Mouse (Mus musculus): ENCODE results near the gene Hdac7. TPM values are rescaled to one million over a fixed set of nuclear protein-coding genes. Genes with fewer than 3 reads are reported as not detected.

Gene Hdac7
- polyA plus RNA-seq, 1 experiment, result 29.9 TPM

DNA sequence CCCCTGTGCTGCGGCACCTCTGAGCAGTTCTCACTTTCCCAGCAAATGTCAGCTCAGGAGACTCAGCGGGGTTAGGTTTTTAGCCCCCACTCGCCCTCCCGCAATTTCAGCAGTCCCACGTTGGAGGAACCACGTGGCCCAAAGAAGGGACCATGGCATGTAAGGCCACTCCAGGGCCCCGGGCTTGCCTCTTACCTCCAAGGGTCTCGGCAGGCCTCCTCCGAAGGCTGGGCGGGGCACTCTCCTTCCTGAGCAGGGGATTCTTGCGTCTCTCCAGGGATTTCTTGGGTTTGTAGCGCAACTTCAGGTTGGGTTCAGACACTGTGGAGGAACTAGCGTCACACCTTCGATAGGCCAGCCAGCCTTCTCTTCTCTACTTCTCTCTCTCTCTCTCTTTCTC lies 35.1 kb downstream of the Hdac7 start:
- Histone ChIP-seq H3K27me3 (ENCODE audit: control insufficient read depth, insufficient read depth, low read length) (no peaks in the 10 kb centered on the region), H3K27ac (ENCODE audit: insufficient read depth, low read depth, low read length) (no peak overlapping the region), H3K4me1 (ENCODE audit: control insufficient read depth, insufficient read depth, insufficient read length, low read length) (peaks cover 6% of the 10 kb centered on the region; the same call in 1 of the 2 replicates), H3K4me3 (ENCODE audit: low read depth, low read length) (no peak overlapping the region), H3K36me3 (ENCODE audit: control insufficient read depth, insufficient read depth, low read length) (peaks cover 13% of the 10 kb centered on the region)
- TF ChIP-seq POLR2A (IDR thresholded peaks at IDR 0.05; ENCODE audit: low read depth, low read length), result no peak
- no peak for TF ChIP-seq CTCF (IDR thresholded peaks at IDR 0.05; ENCODE audit: extremely low read depth, insufficient read length, insufficient replicate concordance, low read depth, low read length)
- WGBS, result 88% methylated on average over 14 of the region's 14 CpGs

DNA sequence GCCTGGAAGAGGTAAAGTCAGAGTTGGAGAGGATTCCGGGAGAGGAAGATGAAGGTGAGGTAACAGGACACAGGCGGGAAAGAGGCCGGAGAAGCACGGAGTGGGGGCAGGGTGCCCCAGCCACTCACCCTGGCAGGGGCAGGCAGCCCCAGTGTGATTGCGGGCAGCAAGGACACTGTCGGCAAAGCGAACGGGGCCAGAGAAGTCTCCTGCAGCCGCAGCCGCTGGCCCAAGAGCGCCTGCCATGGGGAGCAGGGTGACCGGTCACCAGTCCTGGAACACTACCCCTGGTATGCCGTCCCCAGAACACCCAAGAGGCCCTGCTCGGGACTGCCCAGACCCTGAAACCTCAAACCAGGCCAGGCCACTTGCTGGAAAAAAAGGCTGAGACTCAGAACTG lies 35.8 kb downstream of the Hdac7 start:
- TF ChIP-seq CTCF (IDR thresholded peaks at IDR 0.05; ENCODE audit: extremely low read depth, insufficient read length, insufficient replicate concordance, low read depth, low read length), result no peak
- 93% methylated on average over 14 of the region's 14 CpGs for WGBS
- peaks cover 13% of the 10 kb centered on the region for H3K36me3 ChIP-seq (ENCODE audit: control insufficient read depth, insufficient read depth, low read length)

DNA sequence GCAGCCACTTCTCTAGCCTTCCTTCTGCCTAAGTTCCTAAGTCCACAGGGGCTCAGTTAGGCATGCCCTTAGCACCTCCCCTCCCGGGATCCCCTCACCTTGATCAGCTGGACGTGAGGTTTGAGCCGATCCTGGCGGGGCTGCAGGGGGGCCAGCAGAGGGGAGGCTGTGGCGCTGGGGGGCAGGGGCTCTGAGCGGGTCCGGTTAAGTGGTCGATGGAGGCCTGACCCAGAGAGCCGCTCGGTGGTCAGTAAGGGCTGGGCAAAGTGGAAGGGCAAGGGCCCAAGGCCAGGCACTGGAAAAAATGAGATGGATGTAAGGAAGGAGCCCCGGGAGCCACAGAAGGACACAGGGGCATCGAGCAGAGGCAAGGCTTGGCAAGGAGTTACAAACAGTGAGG lies 36.4 kb downstream of the Hdac7 start:
- no peak overlapping the region for H3K27ac ChIP-seq (ENCODE audit: insufficient read depth, low read depth, low read length)
- peaks cover 13% of the 10 kb centered on the region for H3K36me3 ChIP-seq (ENCODE audit: control insufficient read depth, insufficient read depth, low read length)
- WGBS, result 86% methylated on average over 12 of the region's 12 CpGs
- H3K4me1 ChIP-seq (ENCODE audit: control insufficient read depth, insufficient read depth, insufficient read length, low read length), result 0 out of 2 replicates have a peak, but pooled peaks cover 2% of the 10 kb centered on the region
- TF ChIP-seq CTCF (IDR thresholded peaks at IDR 0.05; ENCODE audit: extremely low read depth, insufficient read length, insufficient replicate concordance, low read depth, low read length) (no peak), POLR2A (IDR thresholded peaks at IDR 0.05; ENCODE audit: low read depth, low read length) (no peak)
- no peak overlapping the region for H3K4me3 ChIP-seq (ENCODE audit: low read depth, low read length)
- no peaks in the 10 kb centered on the region for H3K27me3 ChIP-seq (ENCODE audit: control insufficient read depth, insufficient read depth, low read length)

More for the DNA sequence above, 35.8 kb downstream of the Hdac7 start:
- no peak overlapping the region for H3K27ac ChIP-seq (ENCODE audit: insufficient read depth, low read depth, low read length)
- no peak overlapping the region for H3K4me3 ChIP-seq (ENCODE audit: low read depth, low read length)
- H3K27me3 ChIP-seq (ENCODE audit: control insufficient read depth, insufficient read depth, low read length), result no peaks in the 10 kb centered on the region
- H3K4me1 ChIP-seq (ENCODE audit: control insufficient read depth, insufficient read depth, insufficient read length, low read length), result peaks cover 5% of the 10 kb centered on the region; the same call in 1 of the 2 replicates

DNA sequence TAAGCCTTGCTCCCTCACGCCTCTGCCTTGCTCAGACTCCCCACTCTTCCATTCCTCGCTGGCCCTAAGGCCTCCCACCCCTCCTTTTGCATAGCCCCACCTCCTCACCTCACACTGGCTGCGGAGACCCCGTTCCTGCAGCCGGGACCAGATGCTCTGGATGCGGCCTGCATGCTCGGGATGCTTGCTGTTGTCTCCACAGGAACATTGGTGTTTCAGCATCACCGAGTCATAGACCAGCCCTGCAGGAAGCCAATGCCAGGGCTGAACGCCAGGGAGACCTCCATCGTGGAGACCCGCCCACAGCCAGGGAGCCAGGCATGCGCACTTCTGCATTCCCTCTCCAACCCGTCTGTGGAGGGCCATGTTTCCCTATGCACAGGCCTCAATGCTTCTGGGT lies 41.7 kb downstream of the Hdac7 start:
- Histone ChIP-seq H3K4me3 (ENCODE audit: low read depth, low read length) (no peak overlapping the region), H3K4me1 (ENCODE audit: control insufficient read depth, insufficient read depth, insufficient read length, low read length) (no peaks in the 10 kb centered on the region), H3K27ac (ENCODE audit: insufficient read depth, low read depth, low read length) (no peak overlapping the region), H3K36me3 (ENCODE audit: control insufficient read depth, insufficient read depth, low read length) (peaks cover 9% of the 10 kb centered on the region), H3K27me3 (ENCODE audit: control insufficient read depth, insufficient read depth, low read length) (no peaks in the 10 kb centered on the region)
- 68% methylated on average over 13 of the region's 13 CpGs for WGBS
- TF ChIP-seq POLR2A (IDR thresholded peaks at IDR 0.05; ENCODE audit: low read depth, low read length) (no peak), CTCF (IDR thresholded peaks at IDR 0.05; ENCODE audit: extremely low read depth, insufficient read length, insufficient replicate concordance, low read depth, low read length) (no peak)

DNA sequence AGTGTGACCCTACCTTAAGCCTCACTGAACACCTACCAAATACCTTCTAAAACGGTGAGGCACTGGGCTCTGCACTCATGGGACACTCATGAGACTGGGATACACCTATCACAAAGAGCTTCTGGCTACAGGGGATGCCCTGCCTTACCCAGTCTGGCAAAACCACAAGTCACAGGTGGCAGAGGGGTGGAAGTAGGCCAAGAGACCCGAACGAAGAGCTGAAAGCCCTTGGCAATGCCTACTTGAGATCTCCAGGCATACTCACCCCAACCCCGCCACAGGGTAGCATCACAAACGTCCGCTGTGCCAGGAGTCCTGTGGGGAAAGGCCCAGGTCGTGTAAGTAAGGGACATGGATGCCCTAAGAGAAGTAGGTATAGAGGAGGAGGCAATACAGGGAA lies 42.5 kb downstream of the Hdac7 start:
- Histone ChIP-seq H3K4me3 (ENCODE audit: low read depth, low read length) (no peak overlapping the region), H3K4me1 (ENCODE audit: control insufficient read depth, insufficient read depth, insufficient read length, low read length) (no peaks in the 10 kb centered on the region), H3K36me3 (ENCODE audit: control insufficient read depth, insufficient read depth, low read length) (peaks cover 11% of the 10 kb centered on the region; the same call in 1 of the 2 replicates), H3K27me3 (ENCODE audit: control insufficient read depth, insufficient read depth, low read length) (no peaks in the 10 kb centered on the region), H3K27ac (ENCODE audit: insufficient read depth, low read depth, low read length) (no peak overlapping the region)
- WGBS, result 85% methylated on average over 7 of the region's 7 CpGs
- TF ChIP-seq CTCF (IDR thresholded peaks at IDR 0.05; ENCODE audit: extremely low read depth, insufficient read length, insufficient replicate concordance, low read depth, low read length) (no peak), POLR2A (IDR thresholded peaks at IDR 0.05; ENCODE audit: low read depth, low read length) (no peak)

DNA sequence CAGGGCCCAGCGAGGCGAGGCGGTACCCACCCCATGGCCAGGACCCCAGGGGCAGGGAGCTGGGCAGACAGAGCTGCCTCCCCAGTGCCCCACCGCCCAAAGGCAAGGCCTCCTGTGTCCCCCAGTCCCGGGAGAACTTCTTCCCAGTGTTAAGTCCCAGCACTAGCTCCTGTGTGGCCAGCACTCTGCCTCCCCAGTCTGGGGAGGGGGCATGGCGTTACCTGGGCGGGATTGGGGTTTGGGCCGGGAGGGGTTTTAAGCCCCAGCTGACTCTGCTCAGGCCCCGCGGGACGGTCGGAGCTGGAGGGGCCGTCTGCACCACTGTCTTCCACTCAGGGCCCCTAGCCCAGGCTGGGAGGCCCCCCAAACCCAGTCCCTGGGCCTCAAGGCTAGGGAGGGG lies 43.4 kb downstream of the Hdac7 start:
- no peak for TF ChIP-seq CTCF (IDR thresholded peaks at IDR 0.05; ENCODE audit: extremely low read depth, insufficient read length, insufficient replicate concordance, low read depth, low read length)
- no peak for TF ChIP-seq POLR2A (IDR thresholded peaks at IDR 0.05; ENCODE audit: low read depth, low read length)
- peaks cover 15% of the 10 kb centered on the region; the same call in 1 of the 2 replicates for H3K36me3 ChIP-seq (ENCODE audit: control insufficient read depth, insufficient read depth, low read length)
- H3K27me3 ChIP-seq (ENCODE audit: control insufficient read depth, insufficient read depth, low read length), result no peaks in the 10 kb centered on the region
- H3K4me3 ChIP-seq (ENCODE audit: low read depth, low read length), result no peak overlapping the region
- 92% methylated on average over 13 of the region's 13 CpGs for whole genome bisulfite sequencing
- no peaks in the 10 kb centered on the region for H3K4me1 ChIP-seq (ENCODE audit: control insufficient read depth, insufficient read depth, insufficient read length, low read length)
- no peak overlapping the region for H3K27ac ChIP-seq (ENCODE audit: insufficient read depth, low read depth, low read length)

DNA sequence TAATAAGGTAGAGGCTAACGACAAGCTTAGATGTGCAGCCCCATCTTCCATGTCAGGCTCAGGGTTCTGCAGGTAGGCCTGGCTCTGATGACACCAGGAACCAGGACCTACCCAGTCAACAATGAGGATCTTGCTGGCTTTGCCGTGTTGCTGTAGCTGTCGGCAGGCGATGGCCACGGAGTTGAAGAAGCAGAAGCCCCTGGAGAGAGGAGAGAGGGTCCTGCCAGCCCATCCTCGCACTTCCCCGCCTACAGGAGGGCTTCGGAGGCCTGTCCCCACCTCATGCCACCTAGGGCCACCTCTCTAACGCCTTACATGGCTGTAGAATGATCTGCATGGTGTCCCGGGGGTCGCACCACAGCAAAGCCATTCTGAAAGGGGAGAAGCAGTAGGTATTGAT lies 44.9 kb downstream of the Hdac7 start:
- no peak for TF ChIP-seq CTCF (IDR thresholded peaks at IDR 0.05; ENCODE audit: extremely low read depth, insufficient read length, insufficient replicate concordance, low read depth, low read length)
- H3K4me3 ChIP-seq (ENCODE audit: low read depth, low read length), result no peak overlapping the region
- H3K27ac ChIP-seq (ENCODE audit: insufficient read depth, low read depth, low read length), result no peak overlapping the region
- H3K4me1 ChIP-seq (ENCODE audit: control insufficient read depth, insufficient read depth, insufficient read length, low read length), result no peaks in the 10 kb centered on the region
- WGBS, result 87% methylated on average over 11 of the region's 11 CpGs
- H3K36me3 ChIP-seq (ENCODE audit: control insufficient read depth, insufficient read depth, low read length), result peaks cover 15% of the 10 kb centered on the region; the same call in 1 of the 2 replicates
- no peaks in the 10 kb centered on the region for H3K27me3 ChIP-seq (ENCODE audit: control insufficient read depth, insufficient read depth, low read length)

DNA sequence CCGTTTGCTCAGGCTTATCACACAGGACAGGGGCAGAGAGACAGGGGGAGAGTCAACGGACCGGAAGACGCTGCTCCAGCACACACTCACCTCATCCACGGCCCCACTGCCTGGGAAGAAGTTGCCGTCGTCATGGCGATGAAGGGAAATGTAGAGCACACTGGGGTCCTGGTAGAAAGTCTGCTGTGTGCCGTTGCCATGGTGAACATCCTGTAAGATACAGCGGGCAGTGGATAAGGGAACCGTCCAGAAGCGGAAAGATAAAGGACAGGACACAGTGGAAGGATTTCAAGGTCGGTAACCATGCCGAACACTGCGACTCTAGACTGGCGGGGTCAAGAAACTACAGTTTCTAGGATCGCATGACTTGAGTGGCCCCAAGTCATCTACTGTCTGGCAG lies 46.2 kb downstream of the Hdac7 start:
- Histone ChIP-seq H3K4me3 (ENCODE audit: low read depth, low read length) (no peak overlapping the region), H3K4me1 (ENCODE audit: control insufficient read depth, insufficient read depth, insufficient read length, low read length) (no peaks in the 10 kb centered on the region), H3K27ac (ENCODE audit: insufficient read depth, low read depth, low read length) (no peak overlapping the region), H3K36me3 (ENCODE audit: control insufficient read depth, insufficient read depth, low read length) (peaks cover 16% of the 10 kb centered on the region; the same call in 1 of the 2 replicates), H3K27me3 (ENCODE audit: control insufficient read depth, insufficient read depth, low read length) (no peaks in the 10 kb centered on the region)
- no peak for TF ChIP-seq POLR2A (IDR thresholded peaks at IDR 0.05; ENCODE audit: low read depth, low read length)
- TF ChIP-seq CTCF (IDR thresholded peaks at IDR 0.05; ENCODE audit: extremely low read depth, insufficient read length, insufficient replicate concordance, low read depth, low read length), result no peak
- WGBS, result 73% methylated on average over 17 of the region's 17 CpGs

All from small intestine, adult 2 months (tissue).